Mouse (Mus musculus) forebrain, embryonic 16.5 days (tissue): ENCODE data around the gene Zscan29. TPM values are rescaled to one million over a fixed set of nuclear protein-coding genes. Genes with fewer than 3 reads are reported as not detected.
A peak's percentile ranks its signal among the peaks of the same experiment; 100 is the strongest.

ENCODE experiments used
- ATAC-seq: fragments of 200-750 bp; cut with Nextera tagmentation; 2 replicates; pipeline ENCODE4 v1.8.0; 2017; ENCODE audit warnings: mild to moderate bottlenecking, moderate library complexity
- H3K27ac ChIP-seq: fragments of 300-500 bp; sonication (generic); 2 replicates; pipeline ENCODE4 v1.5.1; 2014; ENCODE audit warnings: low read length, control low read depth
- H3K27me3 ChIP-seq: fragments of 300-500 bp; sonication (generic); replicated peaks from 2 replicates; pipeline ENCODE4 v1.6.1; 2014; ENCODE audit warnings: low read length; ENCODE audit not compliant: control insufficient read depth, insufficient read depth
- H3K36me3 ChIP-seq: fragments of 300-500 bp; sonication (generic); 2 replicates; pipeline ENCODE4 v1.6.1; 2014; ENCODE audit not compliant: control insufficient read depth, insufficient read depth
- H3K4me1 ChIP-seq: fragments of 300-500 bp; sonication (generic); replicated peaks from 2 replicates; pipeline ENCODE4 v1.6.1; 2014; ENCODE audit warnings: low read length; ENCODE audit not compliant: control insufficient read depth, insufficient read depth
- H3K4me2 ChIP-seq: fragments of 300-500 bp; sonication (generic); 2 replicates; pipeline ENCODE4 v1.6.1; 2014; ENCODE audit warnings: mild to moderate bottlenecking, low read length, control low read depth
- H3K4me3 ChIP-seq: fragments of 300-500 bp; sonication (generic); replicated peaks from 2 replicates; pipeline ENCODE4 v1.5.1; 2014; ENCODE audit warnings: mild to moderate bottlenecking, low read length, control low read depth
- H3K9ac ChIP-seq: fragments of 300-500 bp; sonication (generic); replicated peaks from 2 replicates; pipeline ENCODE4 v1.6.1; 2014; ENCODE audit warnings: low read depth, low read length, control low read depth
- H3K9me3 ChIP-seq: fragments of 300-500 bp; sonication (generic); 2 replicates; pipeline ENCODE4 v1.6.1; 2016; ENCODE audit warnings: low read length; ENCODE audit not compliant: control insufficient read depth
- WGBS: fragments of 180-500 bp; shearing (Covaris S2); extraction: QIAGEN DNeasy Blood & Tissue Kit; methylation state at CpG from one replicate; pipeline ENCODE4 v1.1.7; 2014; 5-methylcytosine and 5-hydroxymethylcytosine counted together
- polyA plus RNA-seq: library from polyadenylated mRNA; unstranded; fragments of >200 nt; fragmentation: Nextera tagmentation; extraction: Ambion mirVana; gene quantifications from 2 replicates; pipeline ENCODE4 v1.2.1, GENCODE M21; 2015

The Zscan29 gene
- polyA plus RNA-seq, result 9.3 and 11.5 TPM in 2 replicates

DNA sequence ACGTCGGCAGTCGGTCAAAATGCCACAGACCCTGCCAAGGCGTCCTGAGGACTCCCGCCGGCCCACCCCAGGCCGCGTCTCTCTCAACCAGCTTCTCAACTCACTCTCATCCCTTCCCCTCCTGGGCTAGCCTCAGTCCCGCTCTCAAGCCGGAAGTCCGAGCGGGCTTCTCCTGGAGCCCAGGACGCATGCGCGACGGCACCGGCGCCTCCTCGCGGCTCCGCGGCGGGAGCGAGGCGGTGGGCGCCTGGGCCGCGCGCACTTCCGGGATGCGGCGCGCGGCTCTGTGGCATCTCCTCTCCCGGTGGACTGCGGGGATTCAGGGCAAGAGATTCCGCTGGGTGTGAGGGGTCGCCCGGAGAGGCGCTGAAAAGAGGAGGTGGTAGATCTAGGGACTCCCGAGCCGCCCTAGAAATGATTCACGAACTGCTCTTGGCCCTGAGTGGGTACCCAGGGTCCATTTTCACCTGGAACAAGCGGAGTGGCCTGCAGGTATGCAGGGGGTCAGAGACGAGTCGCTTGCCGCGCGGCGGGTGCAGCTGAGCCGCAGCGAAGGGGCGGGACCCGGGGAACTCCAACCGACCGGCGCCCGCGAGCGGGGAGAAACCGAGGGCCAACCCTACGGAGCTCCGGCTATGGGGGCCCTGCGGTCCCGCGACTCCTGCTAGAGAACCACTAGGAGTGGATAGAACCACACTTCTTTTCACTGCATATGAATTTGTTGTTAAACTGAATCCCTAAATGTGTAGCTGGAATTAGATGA is at the start of gene Zscan29:
TSS of gene Zscan29 (minus strand) at position 146 of the 763 bp plus-strand sequence.
- H3K4me3 ChIP-seq, result peak within 1 kb of the TSS; percentile 85
- H3K4me1 ChIP-seq, result peaks cover 19% of the 10 kb centered on the region
- no peaks in the 10 kb centered on the region for H3K27me3 ChIP-seq
- no peaks in the 10 kb centered on the region for H3K9me3 ChIP-seq
- ATAC-seq, result peak; percentile 98
- H3K27ac ChIP-seq, result peak within 1 kb of the TSS; percentile 71
- H3K36me3 ChIP-seq, result peaks cover 4% of the 10 kb centered on the region; the same call in 1 of the 2 replicates
- 0% methylated on average over 63 of the region's 66 CpGs for WGBS
- H3K4me2 ChIP-seq, result peak within 1 kb of the TSS; percentile 94
- H3K9ac ChIP-seq, result peak within 1 kb of the TSS; percentile 86

DNA sequence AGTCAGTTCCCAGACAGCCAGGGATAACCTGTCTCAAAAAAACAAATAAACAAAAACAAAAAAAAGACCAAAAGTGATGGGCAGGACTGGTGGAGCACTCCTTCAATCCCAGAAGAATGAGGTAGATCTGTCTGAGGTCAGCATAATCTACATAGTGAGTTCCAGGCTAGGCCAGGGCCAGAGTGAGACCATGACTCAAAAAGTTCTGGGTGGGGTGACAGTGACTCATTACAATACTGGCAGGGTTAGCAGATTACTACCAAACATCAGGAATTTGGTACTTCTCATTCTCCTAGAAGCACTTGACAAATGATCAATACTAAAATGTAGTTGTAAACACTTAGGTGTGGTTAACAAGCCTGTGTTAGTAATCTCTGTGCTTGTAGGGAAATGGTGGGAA is 49.1 kb upstream of the Zscan29 start:
- ATAC-seq, result no peak
- Histone ChIP-seq H3K36me3 (peaks cover 40% of the 10 kb centered on the region), H3K9me3 (no peaks in the 10 kb centered on the region)

DNA sequence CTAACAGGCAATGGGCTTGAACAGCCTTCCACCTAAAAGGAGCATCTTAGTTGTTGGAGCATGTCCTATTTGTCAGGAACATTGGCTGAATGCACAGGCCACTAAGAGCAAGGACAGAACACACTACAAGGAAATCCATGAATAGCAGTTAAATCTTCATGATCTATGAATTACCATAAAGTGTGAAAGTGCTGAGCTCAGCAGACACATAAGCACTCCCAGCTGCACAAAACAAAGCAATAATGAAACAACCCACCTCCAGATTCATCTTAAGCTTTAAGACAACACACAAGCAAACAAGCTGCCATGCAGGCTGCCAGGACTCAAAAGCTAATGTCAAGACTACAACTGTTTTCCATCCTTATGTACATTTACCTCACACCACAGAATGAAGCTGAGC is 48.3 kb upstream of the Zscan29 start:
- H3K4me2 ChIP-seq, result no peak overlapping the region
- no peaks in the 10 kb centered on the region for H3K9me3 ChIP-seq
- 0 out of 2 replicates have a peak, but pooled peaks cover 2% of the 10 kb centered on the region for H3K4me1 ChIP-seq
- H3K36me3 ChIP-seq, result peaks cover 48% of the 10 kb centered on the region
- H3K27me3 ChIP-seq, result no peaks in the 10 kb centered on the region
- H3K9ac ChIP-seq, result no peak overlapping the region
- no peak overlapping the region for H3K27ac ChIP-seq
- no peak overlapping the region for H3K4me3 ChIP-seq
- no peak for ATAC-seq

More for the DNA sequence above, 49.1 kb upstream of the Zscan29 start:
- Histone ChIP-seq H3K9ac (no peak overlapping the region), H3K4me2 (no peak overlapping the region), H3K27ac (no peak overlapping the region), H3K27me3 (no peaks in the 10 kb centered on the region), H3K4me3 (no peak overlapping the region), H3K4me1 (0 out of 2 replicates have a peak, but pooled peaks cover 2% of the 10 kb centered on the region)

DNA sequence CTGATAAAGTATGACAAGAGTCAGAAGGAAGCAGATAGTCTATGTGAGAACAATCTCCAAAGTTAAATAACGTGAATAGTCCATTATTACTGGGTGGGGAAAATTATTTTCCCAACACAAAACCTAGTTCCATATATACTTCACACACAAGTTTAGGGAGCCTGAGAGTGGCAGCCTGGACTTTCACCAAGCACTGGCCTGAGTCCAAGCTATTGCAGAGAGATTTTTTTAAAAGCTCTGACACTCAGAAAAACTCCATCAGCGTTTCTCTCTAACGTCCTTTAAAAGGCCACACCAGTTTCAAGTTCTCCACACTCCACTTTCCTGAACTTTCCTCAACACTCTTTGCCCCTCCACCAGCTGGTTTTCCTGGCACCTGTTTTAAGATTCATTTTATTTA is 43.6 kb upstream of the Zscan29 start:
- H3K9me3 ChIP-seq, result no peaks in the 10 kb centered on the region
- H3K36me3 ChIP-seq, result peaks cover 37% of the 10 kb centered on the region
- WGBS, result 80% methylated on average over 3 of the region's 3 CpGs
- H3K4me2 ChIP-seq, result no peak overlapping the region
- H3K9ac ChIP-seq, result no peak overlapping the region
- no peaks in the 10 kb centered on the region for H3K4me1 ChIP-seq
- no peak overlapping the region for H3K4me3 ChIP-seq
- no peak for ATAC-seq
- no peak overlapping the region for H3K27ac ChIP-seq
- no peaks in the 10 kb centered on the region for H3K27me3 ChIP-seq

DNA sequence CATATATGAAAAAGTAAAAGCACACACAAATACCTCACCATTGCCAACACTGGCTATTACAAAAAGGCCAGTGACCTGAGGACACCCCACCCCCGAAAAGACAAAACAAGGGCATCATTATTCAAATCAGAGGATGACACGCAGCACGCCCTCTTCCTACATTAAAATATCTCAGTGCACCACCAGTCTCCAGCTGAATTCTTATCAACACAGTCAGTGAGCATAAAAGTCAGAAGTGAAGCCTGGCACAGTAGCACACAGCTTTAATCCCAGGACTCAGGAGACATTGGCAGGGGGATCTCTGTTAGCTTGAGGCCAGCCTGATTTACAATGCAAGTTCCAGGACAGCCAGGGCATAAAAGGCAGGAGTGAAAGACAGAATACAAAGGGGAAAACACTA is 35.6 kb upstream of the Zscan29 start:
- H3K4me2 ChIP-seq, result no peak overlapping the region
- no peaks in the 10 kb centered on the region for H3K4me1 ChIP-seq
- H3K4me3 ChIP-seq, result no peak overlapping the region
- no peak overlapping the region for H3K9ac ChIP-seq
- no peaks in the 10 kb centered on the region for H3K9me3 ChIP-seq
- no peaks in the 10 kb centered on the region for H3K27me3 ChIP-seq
- no peak overlapping the region for H3K27ac ChIP-seq
- H3K36me3 ChIP-seq, result peaks cover 68% of the 10 kb centered on the region
- no peak for ATAC-seq
- 90% methylated on average over 3 of the region's 3 CpGs for WGBS

DNA sequence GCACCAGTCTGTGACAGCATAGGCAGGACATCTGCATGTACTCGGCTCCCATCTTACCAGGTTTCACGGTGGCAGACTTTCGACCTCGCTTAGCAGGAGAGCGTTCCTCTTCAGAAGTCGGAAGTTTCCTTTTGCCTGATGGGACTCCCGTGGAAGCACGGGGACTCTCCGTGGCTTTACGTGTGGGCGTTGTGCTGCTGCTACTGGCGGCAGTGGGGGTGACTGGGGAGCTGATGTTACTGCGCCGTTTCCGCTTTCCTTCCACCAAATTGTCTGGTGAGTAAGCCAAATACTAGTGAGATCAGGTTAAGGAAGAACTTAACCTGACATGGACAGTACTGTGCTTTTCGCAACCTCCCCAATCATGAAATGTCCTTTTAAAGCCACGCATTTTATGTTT is 33.4 kb upstream of the Zscan29 start:
- no peak overlapping the region for H3K4me3 ChIP-seq
- peaks cover 62% of the 10 kb centered on the region for H3K36me3 ChIP-seq
- H3K4me1 ChIP-seq, result no peaks in the 10 kb centered on the region
- no peaks in the 10 kb centered on the region for H3K27me3 ChIP-seq
- no peak overlapping the region for H3K9ac ChIP-seq
- no peak overlapping the region for H3K27ac ChIP-seq
- ATAC-seq, result no peak
- no peak overlapping the region for H3K4me2 ChIP-seq
- whole genome bisulfite sequencing, result 94% methylated on average over 17 of the region's 17 CpGs
- no peaks in the 10 kb centered on the region for H3K9me3 ChIP-seq

DNA sequence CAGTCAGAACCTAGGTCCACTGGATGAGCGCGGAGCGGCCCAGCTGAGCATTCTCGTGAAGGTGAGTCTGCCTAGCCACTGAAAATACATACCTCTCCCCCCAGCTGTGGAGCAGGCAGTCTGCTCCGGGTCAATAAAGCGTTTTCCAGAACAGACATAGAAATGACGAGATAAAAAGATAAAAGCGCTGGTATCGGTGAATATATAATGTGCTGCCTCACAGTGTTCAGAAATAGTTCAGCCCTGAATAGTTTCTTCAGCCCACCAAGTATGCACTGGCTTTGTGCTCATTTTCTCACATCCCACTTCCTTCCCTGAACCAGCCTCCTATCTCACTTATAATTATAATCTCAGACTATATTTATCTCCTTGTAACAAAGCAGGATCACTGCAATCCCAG is 24.5 kb upstream of the Zscan29 start:
- no peak overlapping the region for H3K4me2 ChIP-seq
- peaks cover 66% of the 10 kb centered on the region for H3K36me3 ChIP-seq
- H3K27me3 ChIP-seq, result no peaks in the 10 kb centered on the region
- ATAC-seq, result no peak
- no peak overlapping the region for H3K9ac ChIP-seq
- H3K4me1 ChIP-seq, result no peaks in the 10 kb centered on the region
- H3K9me3 ChIP-seq, result no peaks in the 10 kb centered on the region
- 86% methylated on average over 9 of the region's 9 CpGs for WGBS
- H3K27ac ChIP-seq, result no peak overlapping the region
- H3K4me3 ChIP-seq, result no peak overlapping the region

DNA sequence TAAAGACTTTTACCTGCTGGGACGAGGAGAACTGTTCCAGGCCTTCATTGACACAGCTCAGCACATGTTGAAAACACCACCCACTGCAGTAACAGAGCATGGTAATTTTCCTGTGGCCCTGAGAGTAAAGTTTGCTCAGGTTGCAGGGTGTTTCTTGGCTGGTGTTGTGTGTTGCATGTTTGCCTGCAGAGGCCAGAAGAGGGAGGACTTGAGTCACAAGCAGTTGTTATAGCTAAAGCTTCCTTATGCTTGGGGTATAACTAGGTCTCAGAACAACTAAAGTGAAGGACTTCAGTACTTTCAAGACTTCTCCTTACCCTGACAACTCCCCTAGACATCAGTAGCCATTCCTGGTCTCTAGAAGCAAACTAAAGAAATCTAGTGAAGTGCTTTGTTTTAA is 17.6 kb upstream of the Zscan29 start:
- no peak overlapping the region for H3K4me3 ChIP-seq
- WGBS, result 69% methylated on average over 1 of the region's 1 CpGs
- no peaks in the 10 kb centered on the region for H3K27me3 ChIP-seq
- H3K9ac ChIP-seq, result no peak overlapping the region
- no peaks in the 10 kb centered on the region for H3K4me1 ChIP-seq
- peaks cover 52% of the 10 kb centered on the region for H3K36me3 ChIP-seq
- H3K4me2 ChIP-seq, result no peak overlapping the region
- ATAC-seq, result no peak
- no peak overlapping the region for H3K27ac ChIP-seq
- no peaks in the 10 kb centered on the region for H3K9me3 ChIP-seq

DNA sequence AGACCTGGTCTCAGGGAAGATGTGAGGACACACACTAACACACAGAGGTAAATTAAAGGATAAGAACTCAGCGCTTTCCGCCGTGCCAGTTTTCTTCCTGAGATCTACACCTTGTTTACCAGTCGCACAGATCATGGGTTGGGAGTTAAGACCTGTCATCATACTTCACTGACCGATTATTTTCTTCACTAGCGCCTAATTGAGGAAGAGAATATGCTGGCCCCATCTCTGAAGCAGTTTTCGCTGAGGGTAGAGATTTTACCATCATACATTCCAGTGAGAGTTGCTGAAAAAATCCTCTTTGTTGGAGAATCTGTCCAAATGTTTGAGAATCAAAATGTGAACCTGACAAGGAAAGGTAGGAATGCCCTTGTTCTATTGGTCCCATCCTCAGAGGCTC is 13.2 kb upstream of the Zscan29 start:
- H3K36me3 ChIP-seq, result peaks cover 29% of the 10 kb centered on the region
- H3K4me3 ChIP-seq, result no peak overlapping the region
- H3K9me3 ChIP-seq, result no peaks in the 10 kb centered on the region
- 95% methylated on average over 7 of the region's 7 CpGs for WGBS
- H3K27ac ChIP-seq, result no peak overlapping the region
- no peaks in the 10 kb centered on the region for H3K27me3 ChIP-seq
- H3K4me1 ChIP-seq, result no peaks in the 10 kb centered on the region
- H3K4me2 ChIP-seq, result no peak overlapping the region
- no peak overlapping the region for H3K9ac ChIP-seq
- no peak for ATAC-seq
